16 mouse cellular contexts compared by ENCODE assay signal in genomic region chr19:4255583-4256162, GRCm38 (mm10). TPM values are rescaled to one million over a fixed set of nuclear protein-coding genes. Genes with fewer than 3 reads are reported as not detected.
DNase-seq lines count a peak whose midpoint lies in the region; ATAC-seq and TF ChIP-seq lines count a peak whose summit lies in the region.
"Had no signal": no experiment of that assay in that cellular context is flagged by ENCODE, and none has a peak within 500 bp of the region (broad histone marks: within the 10 kb centered on the region; RNA-seq: fewer than 3 reads in every experiment).

No protein-coding gene starts in this region.

- no peak overlapping the region for H3K4me2 ChIP-seq in hindbrain, postnatal 0 days (ENCODE audit: low read depth, low read length)
- H3K4me2 ChIP-seq in hindbrain, embryonic 12.5 days (replicated peaks): no peak overlapping the region
- H3K4me2 ChIP-seq: heart, embryonic 15.5 days; liver, embryonic 11.5 days had no signal

- H3K36me3 ChIP-seq in hindbrain, postnatal 0 days (ENCODE audit: insufficient read depth, low read length): no peaks in the 10 kb centered on the region
- H3K36me3 ChIP-seq in hindbrain, embryonic 12.5 days: no peaks in the 10 kb centered on the region
- H3K36me3 ChIP-seq in MEL (ENCODE audit: control insufficient read depth in 1 of 2, insufficient read depth in 2 of 2, low read length in 2 of 2): peaks cover 0 to 3% of the 10 kb centered on the region in 2 experiments; a peak in 1 of 4 replicates
- no peaks in the 10 kb centered on the region for H3K36me3 ChIP-seq in small intestine, adult 2 months (ENCODE audit: control insufficient read depth, insufficient read depth, low read length)
- H3K36me3 ChIP-seq: embryonic facial prominence, embryonic 10.5 days; heart, embryonic 15.5 days had no signal

- no peak overlapping the region for H3K27ac ChIP-seq in hindbrain, postnatal 0 days
- no peak overlapping the region for H3K27ac ChIP-seq in hindbrain, embryonic 12.5 days
- H3K27ac ChIP-seq in MEL (ENCODE audit: control insufficient read depth, low read depth, low read length): no peak overlapping the region
- H3K27ac ChIP-seq in small intestine, adult 2 months (ENCODE audit: insufficient read depth, low read depth, low read length): no peak overlapping the region
- H3K27ac ChIP-seq: embryonic facial prominence, embryonic 10.5 days; heart, embryonic 15.5 days had no signal

- peaks cover 3% of the 10 kb centered on the region; the same call in 1 of the 2 replicates for H3K79me2 ChIP-seq in MEL (ENCODE audit: control insufficient read depth, insufficient read depth, low read length, poor library complexity)

- no peak for TF ChIP-seq EP300 in MEL (IDR thresholded peaks at IDR 0.05; ENCODE audit: low read depth in 1 of 2, low read length in 2 of 2)

- TF ChIP-seq RAD21 in MEL (IDR thresholded peaks at IDR 0.05; ENCODE audit: low read depth, low read length): peak; percentile 40; the same call in 1 of the 2 replicates

- ATAC-seq in hindbrain, postnatal 0 days: no peak
- no peak for ATAC-seq in hindbrain, embryonic 12.5 days (ENCODE audit: low FRiP score)
- ATAC-seq: inflammation-experienced regulatory T-cells, adult 6 months had no signal

- no peak for TF ChIP-seq POLR2A in MEL (IDR thresholded peaks at IDR 0.05; ENCODE audit: control insufficient read depth in 1 of 2, insufficient read depth in 1 of 2, low read depth in 1 of 2, low read length in 2 of 2, poor library complexity in 1 of 2)
- no peak for TF ChIP-seq POLR2A in small intestine, adult 2 months (IDR thresholded peaks at IDR 0.05; ENCODE audit: low read depth, low read length)

- WGBS in hindbrain, postnatal 0 days: 73% methylated on average over 11 of the region's 11 CpGs
- WGBS in hindbrain, embryonic 12.5 days: 71% methylated on average over 11 of the region's 11 CpGs
- WGBS in small intestine, adult 2 months: 84% methylated on average over 11 of the region's 11 CpGs

- H3K27me3 ChIP-seq in hindbrain, postnatal 0 days (ENCODE audit: insufficient read depth, low read length): no peaks in the 10 kb centered on the region
- no peaks in the 10 kb centered on the region for H3K27me3 ChIP-seq in hindbrain, embryonic 12.5 days
- H3K27me3 ChIP-seq in MEL (ENCODE audit: control insufficient read depth in 1 of 2, insufficient read depth in 2 of 2, low read length in 2 of 2): no peaks in the 10 kb centered on the region
- H3K27me3 ChIP-seq in small intestine, adult 2 months (ENCODE audit: control insufficient read depth, insufficient read depth, low read length): no peaks in the 10 kb centered on the region
- H3K27me3 ChIP-seq: heart, embryonic 15.5 days had no signal

- DNase-seq in hindbrain, postnatal 0 days (ENCODE audit: low spot score): no peak
- DNase-seq in retina, postnatal 1 day: peak; percentile 21
- DNase-seq in retina, embryonic 14.5 days (ENCODE audit: low spot score): no peak
- peak; percentile 67 for DNase-seq in MEL (ENCODE audit: low read depth, low spot score)
- DNase-seq in ovary, postnatal 10 days (ENCODE audit: low spot score): no peak
- DNase-seq in gastrocnemius, postnatal 10 days: no peak
- DNase-seq: cerebellum, adult 2 months had no signal

- no peaks in the 10 kb centered on the region for H3K9me3 ChIP-seq in hindbrain, postnatal 0 days (ENCODE audit: low read length)
- no peaks in the 10 kb centered on the region for H3K9me3 ChIP-seq in hindbrain, embryonic 12.5 days (replicated peaks)
- no peaks in the 10 kb centered on the region for H3K9me3 ChIP-seq in MEL (replicated peaks; ENCODE audit: insufficient read depth, low read length)
- H3K9me3 ChIP-seq: heart, embryonic 15.5 days; megakaryocyte, embryonic 14.5 days had no signal

- no peak overlapping the region for H3K4me3 ChIP-seq in hindbrain, postnatal 0 days (ENCODE audit: low read length)
- no peak overlapping the region for H3K4me3 ChIP-seq in hindbrain, embryonic 12.5 days
- H3K4me3 ChIP-seq in MEL (ENCODE audit: control insufficient read depth in 1 of 2, insufficient read depth in 1 of 2, low read depth in 2 of 2, low read length in 2 of 2): no peak overlapping the region
- no peak overlapping the region for H3K4me3 ChIP-seq in small intestine, adult 2 months (ENCODE audit: low read depth, low read length)
- H3K4me3 ChIP-seq: embryonic facial prominence, embryonic 10.5 days; megakaryocyte, embryonic 14.5 days had no signal

- TF ChIP-seq CTCF in hindbrain, postnatal 0 days (IDR thresholded peaks at IDR 0.05; ENCODE audit: low read depth): peak; percentile 47
- TF ChIP-seq CTCF in MEL (IDR thresholded peaks at IDR 0.05 in 2 of 3, conservative IDR thresholded peaks at IDR 0.05 in 1 of 3; ENCODE audit: control insufficient read depth in 1 of 3, insufficient read depth in 1 of 3, low read depth in 2 of 3, low read length in 3 of 3, poor library complexity in 1 of 3, severe bottlenecking in 1 of 3): peak; percentile 54 to 61 (median 55)
- TF ChIP-seq CTCF in small intestine, adult 2 months (IDR thresholded peaks at IDR 0.05; ENCODE audit: extremely low read depth, insufficient read length, insufficient replicate concordance, low read depth, low read length): peak; percentile 39; the same call in 1 of the 2 replicates

- H3K9ac ChIP-seq in hindbrain, postnatal 0 days (replicated peaks; ENCODE audit: low read length): no peak overlapping the region
- H3K9ac ChIP-seq in hindbrain, embryonic 12.5 days: no peak overlapping the region
- H3K9ac ChIP-seq in MEL (ENCODE audit: control insufficient read depth, low read depth, low read length, poor library complexity, severe bottlenecking): no peak overlapping the region
- H3K9ac ChIP-seq: heart, embryonic 15.5 days had no signal

- H3K4me1 ChIP-seq in hindbrain, postnatal 0 days (ENCODE audit: insufficient read depth, low read length): no peaks in the 10 kb centered on the region
- H3K4me1 ChIP-seq in hindbrain, embryonic 12.5 days: peaks cover 4% of the 10 kb centered on the region; the same call in 1 of the 2 replicates
- peaks cover 2 to 4% of the 10 kb centered on the region in 2 experiments; a peak in 3 of 4 replicates for H3K4me1 ChIP-seq in MEL (ENCODE audit: control insufficient read depth in 1 of 2, insufficient read depth in 2 of 2, low read length in 2 of 2)
- H3K4me1 ChIP-seq in small intestine, adult 2 months (ENCODE audit: control insufficient read depth, insufficient read depth, insufficient read length, low read length): peaks cover 5% of the 10 kb centered on the region; the same call in 1 of the 2 replicates

TF ChIP-seq in MEL, 35 proteins besides CTCF, POLR2A, EP300 and RAD21 (continues in another document):
- TF ChIP-seq SIN3A (IDR thresholded peaks at IDR 0.05; ENCODE audit: low read length): peak; percentile 27; the same call in 1 of the 2 replicates
- 0 out of 2 replicates have a peak, but pooled peaks have one; percentile 22 for TF ChIP-seq HCFC1 (IDR thresholded peaks at IDR 0.05; ENCODE audit: low read depth, low read length)

RNA-seq across cellular contexts. Expression of gene Ssh3, which starts 13.3 kb away (rescaled TPM):
- total RNA-seq in hindbrain, postnatal 0 days (2014; rRNA removed): 64.6 and 69.6 TPM in 2 replicates
- 18.9 and 21.8 TPM in 2 replicates for polyA plus RNA-seq in hindbrain, postnatal 0 days (2015; fragmentation: Nextera tagmentation; extraction: Ambion mirVana)
- polyA plus RNA-seq in hindbrain, embryonic 12.5 days (2016; fragmentation: Nextera tagmentation; extraction: Ambion mirVana): 10.1 and 10.4 TPM in 2 replicates
- 7.4 and 9.2 TPM in 2 replicates for total RNA-seq in MEL (2012; rRNA removed)
- polyA plus RNA-seq in MEL (2012; ENCODE audit: insufficient read depth in 1 of 2, insufficient read length in 2 of 2, low read depth in 1 of 2, low replicate concordance in 2 of 2, missing spikeins in 1 of 2): 10 to 100 TPM in 1 of 2 experiments, not detected in 1; 14.1 TPM
- 72.2 and 105 TPM in 2 replicates for polyA plus RNA-seq in small intestine, adult 2 months (2012; rRNA removed)
- total RNA-seq in gastrocnemius, postnatal 10 days (2021): 1 to 10 TPM; 4.9 to 6.3 TPM

RNA-seq across cellular contexts. Expression of gene Pold4, which starts 24.0 kb away (rescaled TPM):
- 28.1 and 28.7 TPM in 2 replicates for total RNA-seq in hindbrain, postnatal 0 days (2014; rRNA removed)
- polyA plus RNA-seq in hindbrain, postnatal 0 days (2015; fragmentation: Nextera tagmentation; extraction: Ambion mirVana): 24.5 and 26.2 TPM in 2 replicates
- 16.2 and 17.2 TPM in 2 replicates for polyA plus RNA-seq in hindbrain, embryonic 12.5 days (2016; fragmentation: Nextera tagmentation; extraction: Ambion mirVana)
- 18.5 and 21.1 TPM in 2 replicates for total RNA-seq in MEL (2012; rRNA removed)
- polyA plus RNA-seq in MEL (2012; ENCODE audit: insufficient read depth in 1 of 2, insufficient read length in 2 of 2, low read depth in 1 of 2, low replicate concordance in 2 of 2, missing spikeins in 1 of 2): 10 to 100 TPM in 1 of 2 experiments, not detected in 1; 40.4 TPM
- 46.4 and 118 TPM in 2 replicates for polyA plus RNA-seq in small intestine, adult 2 months (2012; rRNA removed)
- total RNA-seq in gastrocnemius, postnatal 10 days (2021): 10 to 100 TPM; 26.1 to 31.9 TPM

RNA-seq across cellular contexts. Expression of gene Ankrd13d, which starts 27.3 kb away (rescaled TPM):
- total RNA-seq in hindbrain, postnatal 0 days (2014; rRNA removed): 97.2 and 121 TPM in 2 replicates
- polyA plus RNA-seq in hindbrain, postnatal 0 days (2015; fragmentation: Nextera tagmentation; extraction: Ambion mirVana): 70.9 and 71.5 TPM in 2 replicates
- polyA plus RNA-seq in hindbrain, embryonic 12.5 days (2016; fragmentation: Nextera tagmentation; extraction: Ambion mirVana): 17.5 and 22.1 TPM in 2 replicates
- total RNA-seq in MEL (2012; rRNA removed): 0.96 and 1.4 TPM in 2 replicates
- polyA plus RNA-seq in MEL (2012; ENCODE audit: insufficient read depth in 1 of 2, insufficient read length in 2 of 2, low read depth in 1 of 2, low replicate concordance in 2 of 2, missing spikeins in 1 of 2): 1 to 10 TPM in 1 of 2 experiments, not detected in 1; 2.6 TPM
- polyA plus RNA-seq in small intestine, adult 2 months (2012; rRNA removed): 1.1 and 1.8 TPM in 2 replicates
- 1 to 10 TPM; 1.2 to 1.3 TPM for total RNA-seq in gastrocnemius, postnatal 10 days (2021)

RNA-seq across cellular contexts. Expression of gene AC109138.7, which starts 41.5 kb away (rescaled TPM):
- not detected in 2 replicates for total RNA-seq in hindbrain, postnatal 0 days (2014; rRNA removed)
- not detected in 2 replicates for polyA plus RNA-seq in hindbrain, postnatal 0 days (2015; fragmentation: Nextera tagmentation; extraction: Ambion mirVana)
- not detected in 2 replicates for polyA plus RNA-seq in hindbrain, embryonic 12.5 days (2016; fragmentation: Nextera tagmentation; extraction: Ambion mirVana)
- total RNA-seq in MEL (2012; rRNA removed): not detected in 2 replicates
- not detected for polyA plus RNA-seq in MEL (2012; ENCODE audit: insufficient read depth in 1 of 2, insufficient read length in 2 of 2, low read depth in 1 of 2, low replicate concordance in 2 of 2, missing spikeins in 1 of 2)
- not detected in 2 replicates for polyA plus RNA-seq in small intestine, adult 2 months (2012; rRNA removed)
- not detected for total RNA-seq in gastrocnemius, postnatal 10 days (2021)
- total RNA-seq: left cerebral cortex, adult 8-10 months had no signal
- polyA plus RNA-seq: embryonic facial prominence, embryonic 10.5 days; heart, embryonic 15.5 days; inflammation-experienced regulatory T-cells, adult 6 months; liver, embryonic 11.5 days; myocyte had no signal

RNA-seq across cellular contexts. Expression of gene Clcf1, which starts 41.6 kb away (rescaled TPM):
- 0.42 and 3.8 TPM in 2 replicates for total RNA-seq in hindbrain, postnatal 0 days (2014; rRNA removed)
- 0.83 TPM in 2 replicates for polyA plus RNA-seq in hindbrain, postnatal 0 days (2015; fragmentation: Nextera tagmentation; extraction: Ambion mirVana)
- polyA plus RNA-seq in hindbrain, embryonic 12.5 days (2016; fragmentation: Nextera tagmentation; extraction: Ambion mirVana): 2.1 and 2.8 TPM in 2 replicates
- 0.13 and 0.42 TPM in 2 replicates for total RNA-seq in MEL (2012; rRNA removed)
- polyA plus RNA-seq in MEL (2012; ENCODE audit: insufficient read depth in 1 of 2, insufficient read length in 2 of 2, low read depth in 1 of 2, low replicate concordance in 2 of 2, missing spikeins in 1 of 2): 1 to 10 TPM in 1 of 2 experiments, not detected in 1; 2.3 TPM
- 10.1 and 12.4 TPM in 2 replicates for polyA plus RNA-seq in small intestine, adult 2 months (2012; rRNA removed)
- 1 to 10 TPM in 1 of 2 experiments, under 1 TPM in 1; 0.47 to 2.2 TPM for total RNA-seq in gastrocnemius, postnatal 10 days (2021)

Comparison
In these comparisons a context has a peak if more than half of its experiments do, and no peak if none do; other contexts are left out.
1. DNase-seq: peak in retina, postnatal 1 day (single experiment) and MEL (single experiment); none in hindbrain, postnatal 0 days (single experiment), retina, embryonic 14.5 days (single experiment), ovary, postnatal 10 days (single experiment) and gastrocnemius, postnatal 10 days (single experiment).
2. Peak in every context shown above with its lines, with median percentiles within 50 percentile points of each other: CTCF ChIP-seq.